Mouse (Mus musculus): ENCODE measurements around the gene Polg.
A peak's percentile ranks its signal among the peaks of the same experiment; 100 is the strongest.

Gene Polg

DNA sequence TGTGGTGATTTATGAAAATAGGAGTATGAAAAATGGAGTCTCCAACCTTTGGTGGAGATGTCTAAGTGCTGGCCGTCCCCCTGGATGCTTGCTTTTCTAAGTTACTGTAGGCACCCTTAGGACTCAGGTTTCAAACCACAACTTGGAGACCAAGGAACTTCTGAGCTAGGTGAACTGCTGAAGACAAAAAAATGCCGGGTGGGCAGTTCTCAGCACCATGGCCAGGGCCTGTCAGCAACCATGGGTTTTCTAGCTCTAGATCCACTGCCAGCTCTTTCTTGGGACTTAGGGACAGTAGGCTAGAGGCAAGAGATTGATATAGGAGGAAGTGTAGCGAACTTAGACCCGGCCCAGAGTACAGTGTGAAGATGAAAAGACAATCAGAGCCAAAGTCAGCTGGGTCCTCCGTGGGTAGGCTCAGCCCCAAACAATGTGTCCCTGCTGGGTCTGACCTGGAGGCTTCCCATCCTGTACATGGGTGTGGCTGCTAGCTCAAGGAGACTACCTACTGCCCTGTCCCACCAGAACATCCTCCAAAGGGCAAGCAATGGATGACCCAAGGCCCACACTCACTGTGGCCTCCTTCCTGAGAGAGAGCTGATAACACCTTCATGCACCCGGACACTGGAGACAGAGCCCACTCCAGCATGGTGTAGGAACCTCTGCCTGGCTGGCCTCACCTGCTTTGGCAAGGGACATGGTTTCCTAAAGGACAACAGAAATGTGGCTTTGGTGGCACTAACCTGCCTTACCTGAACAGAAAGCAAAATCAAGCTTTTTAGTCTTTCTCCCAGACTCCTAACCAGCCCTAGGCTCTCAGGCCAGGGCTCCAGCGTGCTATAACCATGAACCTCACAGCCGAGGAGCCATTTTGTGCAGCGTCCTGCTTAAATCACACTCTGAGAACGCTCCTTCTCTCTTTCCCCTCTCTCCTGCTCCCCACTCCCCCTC, 36.3 kb upstream of the Polg start:
- no peak for DNase-seq (ENCODE audit: low spot score)

DNA sequence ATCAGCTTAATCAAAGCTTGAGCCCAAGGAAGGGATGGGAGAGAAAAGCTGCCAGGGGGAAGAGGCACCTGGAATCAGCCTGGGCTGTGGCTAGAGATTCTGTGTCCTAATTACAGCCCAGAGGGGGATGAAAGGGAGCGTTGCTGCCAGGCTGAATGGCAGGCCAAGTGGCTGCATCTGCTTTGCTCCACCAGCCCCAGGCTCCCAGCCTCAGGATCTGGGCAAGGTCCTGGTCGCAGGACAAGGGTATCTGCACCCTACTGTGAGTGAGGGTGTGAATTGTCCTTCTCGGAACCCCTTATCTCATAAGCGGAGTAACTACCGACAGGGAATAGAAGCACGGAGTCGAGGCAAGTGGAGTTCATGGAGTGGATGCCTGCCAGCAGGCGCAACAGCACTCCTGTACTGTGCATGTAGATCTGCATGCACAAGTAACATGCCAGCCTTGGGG, 35.4 kb upstream of the Polg start:
- DNase-seq (ENCODE audit: low spot score), result no peak

GRCm38 (mm10) chr7:79500681-79501306, 34.6 kb upstream of the Polg start:
- DNase-seq (ENCODE audit: low spot score), result no peak

DNA sequence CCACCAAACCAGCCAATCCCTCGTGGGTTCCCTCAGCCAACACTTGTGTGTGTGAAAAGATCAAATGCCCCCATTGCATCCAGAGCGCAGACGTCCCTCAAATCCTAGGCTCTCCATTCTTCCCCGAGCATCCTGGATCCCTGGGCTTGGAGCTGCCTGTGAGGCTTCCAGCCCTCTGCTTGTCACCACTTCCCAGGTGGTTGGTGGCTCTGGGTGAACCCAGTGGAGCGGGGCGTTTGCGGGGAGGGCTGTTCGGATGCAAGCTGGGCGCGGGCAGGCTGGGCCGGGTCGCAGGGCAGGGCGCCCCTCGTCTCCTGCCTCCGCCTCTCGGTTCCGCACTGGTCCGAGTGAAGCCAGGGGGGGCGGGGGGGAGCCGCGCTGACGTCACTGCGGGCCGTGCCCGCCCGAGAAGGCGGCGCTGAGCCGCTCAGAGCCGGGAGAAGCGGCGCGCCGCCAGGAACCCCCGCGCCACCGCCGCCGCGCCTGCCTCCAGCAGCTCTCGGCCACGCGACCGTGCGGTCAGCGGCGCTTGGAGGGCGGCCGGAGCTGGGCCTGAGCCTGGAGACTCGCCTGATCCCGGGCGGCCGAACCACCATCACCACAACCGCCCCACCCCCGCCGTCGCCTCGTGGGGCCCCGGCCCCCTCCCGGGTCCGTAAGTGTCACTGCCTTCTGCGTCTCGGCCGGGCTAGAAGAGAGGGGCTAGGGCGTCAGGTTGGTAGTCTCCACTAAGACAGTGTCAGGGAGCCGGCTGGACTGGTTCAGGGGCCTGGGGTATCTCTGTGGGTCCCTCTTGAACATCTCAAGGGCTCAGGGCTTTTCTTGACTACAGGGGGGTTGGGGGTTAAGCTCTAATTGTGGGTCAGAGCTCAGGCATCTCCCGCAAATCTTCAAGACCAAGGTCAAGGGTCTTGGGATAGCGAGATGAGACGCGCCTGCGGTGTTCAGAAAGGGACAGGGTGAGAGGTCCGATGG, 33.7 kb upstream of the Polg start:
- DNase-seq (ENCODE audit: low spot score), result no peak

GRCm38 (mm10) chr7:79498965-79499595, 32.9 kb upstream of the Polg start:
- peak; percentile 13 for DNase-seq (ENCODE audit: low spot score)

DNA sequence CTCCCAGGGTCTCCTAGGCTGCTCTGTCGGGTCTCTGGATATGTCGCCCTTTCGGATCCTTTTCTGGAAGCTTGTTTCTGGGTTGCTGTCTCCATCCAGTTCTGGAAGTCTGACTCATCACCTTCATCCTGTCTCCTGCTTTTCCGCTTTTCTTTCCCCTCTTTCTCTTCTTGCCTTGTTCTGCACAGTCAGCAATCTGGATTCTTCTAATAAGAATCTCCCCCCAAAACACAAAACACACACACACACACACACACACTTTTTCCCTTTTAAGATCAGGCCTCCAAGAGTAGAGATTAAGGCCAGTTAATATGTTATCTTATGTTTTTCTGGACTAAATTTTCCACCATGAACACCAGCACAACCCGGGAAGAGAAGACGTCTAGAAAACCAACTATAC, 32.2 kb upstream of the Polg start:
- DNase-seq (ENCODE audit: low spot score), result no peak

- no peak for DNase-seq (ENCODE audit: low spot score)
These were observed 31.5 kb upstream of the Polg start for GRCm38 (mm10) chr7:79497701-79498115.

DNA sequence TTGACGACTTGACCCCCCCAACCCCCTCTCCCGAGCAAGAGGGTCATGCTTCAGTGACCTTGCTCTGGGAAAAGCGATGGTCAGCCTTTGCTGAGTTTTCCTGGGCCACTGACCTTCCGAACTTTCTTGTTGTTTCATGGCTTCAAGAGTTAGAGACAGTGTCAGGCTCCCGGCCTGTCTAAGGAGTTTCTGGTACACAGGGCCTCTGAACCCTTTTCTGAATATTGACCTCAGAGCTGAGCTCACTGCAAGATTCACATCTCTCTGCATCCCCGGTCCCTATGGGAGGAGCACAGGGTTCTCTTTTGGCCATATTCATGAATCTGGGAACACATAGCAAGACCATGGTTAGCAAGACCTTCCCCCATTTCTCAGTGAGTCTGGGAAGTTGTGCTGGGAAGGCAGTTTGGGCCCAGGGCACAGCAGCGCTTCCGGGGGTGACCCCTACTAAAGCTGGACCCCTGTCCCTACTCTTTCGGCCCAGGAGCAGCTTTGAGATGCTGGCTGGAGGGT, 30.7 kb upstream of the Polg start:
- no peak for DNase-seq (ENCODE audit: low spot score)

GRCm38 (mm10) chr7:79495988-79496815, 30.0 kb upstream of the Polg start:
- peak; percentile 84 for DNase-seq (ENCODE audit: low spot score)

GRCm38 (mm10) chr7:79493915-79494314, 27.8 kb upstream of the Polg start:
- peak; percentile 17 for DNase-seq (ENCODE audit: low spot score)

- DNase-seq (ENCODE audit: low spot score), result no peak
These were observed 20.4 kb upstream of the Polg start for GRCm38 (mm10) chr7:79486528-79486927.

DNA sequence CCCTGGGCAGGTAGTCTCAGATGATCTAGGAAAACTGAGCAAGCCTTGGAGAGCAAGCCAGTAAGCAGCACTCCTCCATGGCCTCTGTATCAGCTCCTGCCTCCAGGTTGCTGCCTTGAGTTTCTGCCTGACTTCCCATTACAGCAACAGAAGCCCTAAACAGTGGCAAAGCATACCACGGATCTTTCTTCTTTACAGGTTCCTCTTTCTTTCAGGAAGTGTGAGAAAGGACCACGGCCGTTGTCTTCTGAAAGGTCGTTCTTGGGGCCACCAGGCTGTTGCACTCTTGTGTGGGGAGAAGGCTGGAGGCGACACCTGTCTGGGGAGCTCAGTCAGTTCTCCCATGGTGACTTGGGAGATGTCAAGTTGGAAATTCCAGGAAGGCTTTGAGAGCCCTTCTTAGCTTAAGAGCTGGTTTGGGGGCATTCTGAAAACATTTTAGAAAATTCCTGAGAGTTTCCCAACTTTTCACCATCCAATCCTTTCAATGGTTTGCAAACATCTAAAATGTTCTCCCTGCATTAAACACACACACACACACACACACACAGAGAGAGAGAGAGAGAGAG, 8.8 kb upstream of the Polg start:
- DNase-seq (ENCODE audit: low spot score), result no peak

- peak; percentile 25 for DNase-seq (ENCODE audit: low spot score)
These were observed 7.5 kb upstream of the Polg start for GRCm38 (mm10) chr7:79473496-79474194.

- DNase-seq (ENCODE audit: low spot score), result no peak
These were observed 6.6 kb upstream of the Polg start for GRCm38 (mm10) chr7:79472792-79473191.

GRCm38 (mm10) chr7:79471436-79471835, 5.3 kb upstream of the Polg start:
- DNase-seq (ENCODE audit: low spot score), result no peak

DNA sequence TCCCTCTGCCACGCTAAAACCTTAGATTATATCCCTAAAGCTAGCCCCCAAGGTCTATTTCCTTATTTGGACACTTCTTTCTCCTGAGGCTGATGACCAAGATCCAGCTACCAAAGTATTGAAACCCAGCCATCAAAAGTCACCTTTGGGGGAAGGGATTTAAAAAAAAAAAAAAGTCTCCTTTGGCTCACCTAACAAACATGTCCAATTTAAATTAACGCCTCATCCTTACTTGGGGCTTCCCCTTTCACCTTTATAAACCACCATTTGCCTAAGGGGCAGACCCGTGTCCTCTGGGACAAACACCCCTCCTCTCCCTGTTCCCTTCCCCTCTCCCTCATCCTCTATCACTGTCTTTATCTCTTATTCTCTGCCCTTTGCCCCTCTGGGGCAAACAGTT, 4.6 kb upstream of the Polg start:
- no peak for DNase-seq (ENCODE audit: low spot score)

- no peak for DNase-seq (ENCODE audit: low spot score)
These were observed 3.6 kb upstream of the Polg start for GRCm38 (mm10) chr7:79469766-79470165.

- DNase-seq (ENCODE audit: low spot score), result no peak
These were observed 2.8 kb upstream of the Polg start for GRCm38 (mm10) chr7:79468994-79469393.

DNA sequence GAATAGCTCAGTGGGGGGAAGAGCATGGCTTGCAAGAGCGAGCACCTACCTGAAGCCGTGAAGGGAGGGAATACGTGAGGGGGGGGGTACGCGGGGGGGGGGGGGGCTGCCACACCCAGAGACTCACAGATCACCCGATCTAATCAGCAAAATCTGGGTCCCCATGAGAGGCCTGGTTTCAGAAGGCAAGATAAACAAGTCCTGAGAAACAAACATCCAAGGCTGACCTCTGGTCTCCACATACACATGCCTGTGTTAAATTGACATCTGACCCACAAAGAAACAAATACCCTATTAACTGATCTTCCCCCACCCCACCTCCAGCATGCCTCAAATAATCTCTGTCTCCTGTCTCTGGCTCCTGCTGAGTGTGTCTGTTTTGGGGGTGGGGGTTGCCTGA, 1.8 kb upstream of the Polg start:
- no peak for DNase-seq (ENCODE audit: low spot score)

Measured in lung, postnatal 25 days (tissue).